Mouse (Mus musculus) G1E (cell line): ENCODE data around the gene Nploc4.

Source experiments
- CTCF ChIP-seq: IDR thresholded peaks from 2 replicates; pipeline ENCODE4 v1.5.1; 2012; ENCODE audit warnings: low read depth, low read length, inconsistent platforms, mixed read lengths
- GATA1 ChIP-seq: IDR thresholded peaks from 2 replicates; pipeline ENCODE4 v1.6.1; 2012; ENCODE audit warnings: borderline replicate concordance, low read length, inconsistent platforms, mixed read lengths
- GATA2 ChIP-seq: IDR thresholded peaks from 2 replicates; pipeline ENCODE4 v1.6.1; 2012; ENCODE audit warnings: low read depth, low read length, inconsistent platforms, borderline replicate concordance
- POLR2AphosphoS5 ChIP-seq: IDR thresholded peaks from 2 replicates; pipeline ENCODE4 v1.6.1; 2012; ENCODE audit warnings: low read depth, low read length, inconsistent platforms; ENCODE audit not compliant: insufficient replicate concordance
- TAL1 ChIP-seq: conservative IDR thresholded peaks from 2 replicates; pipeline ENCODE4 v1.6.1; 2012; ENCODE audit warnings: low read depth, low read length, inconsistent platforms, mixed read lengths

DNA sequence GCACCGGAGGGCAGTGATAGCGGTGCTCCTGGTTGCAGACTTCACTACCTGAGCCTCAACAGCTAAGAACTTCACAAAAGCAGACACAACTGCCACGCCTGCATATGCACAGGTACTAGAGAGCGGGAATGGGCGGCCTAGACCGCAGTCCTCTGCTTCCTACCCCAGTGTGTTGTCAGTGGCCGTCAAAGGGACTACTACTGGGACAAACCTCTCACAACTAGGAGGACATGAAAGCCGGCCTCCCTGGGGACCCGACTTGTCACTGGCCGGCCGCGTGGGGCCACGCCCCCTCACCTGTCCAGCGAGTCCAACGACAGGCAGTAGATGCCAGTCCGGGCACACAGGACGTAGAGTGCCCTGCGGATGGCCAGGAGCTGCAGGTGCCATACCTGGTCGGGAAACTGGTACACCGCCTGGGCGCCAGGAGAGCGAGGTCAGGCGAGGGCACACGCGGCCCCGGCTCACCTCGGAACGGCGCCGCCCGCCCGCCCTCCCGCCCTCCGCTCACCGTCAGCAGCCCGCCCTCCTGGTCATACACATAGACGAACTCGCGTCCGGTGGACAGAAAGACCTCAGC is 59.4 kb downstream of the Nploc4 start:
- TF ChIP-seq CTCF (no peak), TAL1 (no peak), POLR2AphosphoS5 (no peak; the same call in 1 of the 2 replicates), GATA2 (no peak), GATA1 (no peak)
